Mouse (Mus musculus) midbrain, postnatal 0 days (tissue): ENCODE measurements at regions not wholly inside any gene's neighbourhood (a gene's known extent, or its start where the extent isn't known, plus 50 kb on each side); places are given as distances from the start of the nearest gene placed in this dataset. TPM values are rescaled to one million over a fixed set of nuclear protein-coding genes. Genes with fewer than 3 reads are reported as not detected.

ENCODE experiments used
- ATAC-seq: fragments of 200-750 bp; cut with Nextera tagmentation; 2 replicates; pipeline ENCODE4 v1.8.0; 2017; ENCODE audit warnings: moderate number of reproducible peaks, mild to moderate bottlenecking, moderate TSS enrichment, moderate library complexity; ENCODE audit not compliant: low FRiP score
- DNase-seq: peaks from one replicate; pipeline ENCODE4 v3.0.0-alpha.2; 2015; ENCODE audit warnings: low spot score
- H3K27ac ChIP-seq: fragments of 300-500 bp; sonication (generic); 2 replicates; pipeline ENCODE4 v1.5.1; 2014; ENCODE audit warnings: low read depth, mild to moderate bottlenecking, low read length, mixed read lengths
- H3K27me3 ChIP-seq: fragments of 300-500 bp; sonication (generic); 2 replicates; pipeline ENCODE4 v1.6.1; 2014; ENCODE audit warnings: low read length, control low read depth, mixed read lengths; ENCODE audit not compliant: insufficient read depth
- H3K36me3 ChIP-seq: fragments of 300-500 bp; sonication (generic); 2 replicates; pipeline ENCODE4 v1.6.1; 2014; ENCODE audit warnings: low read length, control low read depth, mixed read lengths; ENCODE audit not compliant: insufficient read depth
- H3K4me1 ChIP-seq: fragments of 300-500 bp; sonication (generic); 2 replicates; pipeline ENCODE4 v1.6.1; 2014; ENCODE audit warnings: mild to moderate bottlenecking, control low read depth, antibody characterized with exemption, low read length, mixed read lengths; ENCODE audit not compliant: insufficient read depth
- H3K4me2 ChIP-seq: fragments of 300-500 bp; sonication (generic); 2 replicates; pipeline ENCODE4 v1.6.1; 2014; ENCODE audit warnings: low read depth, mild to moderate bottlenecking, low read length, mixed read lengths; ENCODE audit not compliant: poor library complexity, severe bottlenecking
- H3K4me3 ChIP-seq: fragments of 300-500 bp; sonication (generic); 2 replicates; pipeline ENCODE4 v1.5.1; 2014; ENCODE audit warnings: low read depth, mild to moderate bottlenecking, low read length, moderate library complexity
- H3K9ac ChIP-seq: fragments of 300-500 bp; sonication (generic); replicated peaks from 2 replicates; pipeline ENCODE4 v1.6.1; 2014; ENCODE audit warnings: mild to moderate bottlenecking, low read length, moderate library complexity, mixed read lengths; ENCODE audit not compliant: poor library complexity, severe bottlenecking
- H3K9me3 ChIP-seq: fragments of 300-500 bp; sonication (generic); 2 replicates; pipeline ENCODE4 v1.6.1; 2016; ENCODE audit warnings: low read length, control low read depth
- CTCF ChIP-seq: IDR thresholded peaks from 2 replicates; pipeline ENCODE4 v1.5.1; 2016; ENCODE audit warnings: antibody characterized with exemption, mild to moderate bottlenecking
- WGBS: fragments of 180-500 bp; shearing (Covaris S2); extraction: QIAGEN DNeasy Blood & Tissue Kit; methylation state at CpG from one replicate; pipeline ENCODE4 v1.1.7; 2014; 5-methylcytosine and 5-hydroxymethylcytosine counted together
- microRNA-seq: library from miRNA; unstranded; fragments of <30 nt; microRNA quantifications from one replicate; pipeline ENCODE4, GENCODE M21; 2016; ENCODE audit warnings: borderline number of aligned reads

DNA sequence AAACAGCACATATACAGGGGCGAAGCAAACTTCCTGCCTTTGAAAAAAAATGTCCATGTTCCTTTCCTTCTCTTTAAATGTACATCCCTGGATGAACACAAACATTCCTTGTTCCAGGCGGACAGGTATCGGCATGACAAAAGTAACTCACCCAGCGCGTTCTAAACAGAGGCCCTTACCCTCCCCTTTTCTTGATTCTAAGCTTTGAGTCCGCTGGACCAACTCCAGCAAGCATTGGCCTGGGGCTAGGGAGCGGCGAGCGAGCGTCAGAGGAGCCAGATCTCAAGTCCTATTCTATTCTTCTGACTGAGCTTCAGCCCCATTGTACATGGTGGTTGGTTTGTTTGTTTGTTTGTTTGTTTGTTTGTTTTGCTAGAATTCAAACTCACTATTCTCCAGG lies 60.9 kb upstream of the Med14 start:
- 63% methylated on average over 10 of the region's 10 CpGs for WGBS
- H3K9ac ChIP-seq: no peak overlapping the region
- DNase-seq (no peak), ATAC-seq (no peak)
- no peaks in the 10 kb centered on the region for H3K36me3 ChIP-seq
- no peak overlapping the region for H3K4me3 ChIP-seq
- H3K27ac ChIP-seq: no peak overlapping the region
- no peaks in the 10 kb centered on the region for H3K4me1 ChIP-seq
- no peak for TF ChIP-seq CTCF
- no peak overlapping the region for H3K4me2 ChIP-seq
- no peaks in the 10 kb centered on the region for H3K9me3 ChIP-seq
- no peaks in the 10 kb centered on the region for H3K27me3 ChIP-seq

DNA sequence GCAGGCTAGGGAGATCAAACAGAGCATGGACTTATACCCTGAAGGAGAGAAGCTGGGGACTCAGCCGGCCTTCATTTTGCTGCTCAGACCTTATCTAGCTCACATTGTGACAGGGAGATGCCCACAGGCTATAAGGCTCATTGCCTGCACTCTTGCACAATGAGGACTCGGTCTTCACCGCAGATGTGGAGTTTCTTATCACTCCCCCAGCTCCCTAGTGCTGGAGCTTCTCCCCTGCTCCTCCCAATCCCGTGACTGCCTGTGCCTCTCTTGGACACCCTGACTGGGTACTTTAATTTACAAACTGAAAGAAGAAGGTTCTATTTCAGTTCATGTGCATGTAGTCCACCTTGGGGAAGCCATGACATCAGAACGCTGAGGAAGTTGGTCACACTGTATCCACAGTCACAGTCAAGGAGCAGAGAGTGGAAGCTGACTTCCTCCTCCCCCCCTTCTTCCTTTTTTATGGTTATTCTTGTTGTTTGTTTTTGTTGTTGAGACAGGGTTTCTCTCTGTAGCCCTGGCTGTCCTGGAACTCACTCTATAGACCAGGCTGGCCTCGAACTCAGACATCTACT lies 51.3 kb upstream of the Med14 start:
- no peak for DNase-seq
- H3K4me2 ChIP-seq: no peak overlapping the region
- no peaks in the 10 kb centered on the region for H3K4me1 ChIP-seq
- no peak overlapping the region for H3K4me3 ChIP-seq
- H3K27me3 ChIP-seq: no peaks in the 10 kb centered on the region
- H3K36me3 ChIP-seq: no peaks in the 10 kb centered on the region; the same call in 1 of the 2 replicates
- no peak for ATAC-seq
- H3K9me3 ChIP-seq: no peaks in the 10 kb centered on the region
- no peak overlapping the region for H3K9ac ChIP-seq
- TF ChIP-seq CTCF: no peak
- H3K27ac ChIP-seq: no peak overlapping the region
- 79% methylated on average over 6 of the region's 6 CpGs for WGBS

Small RNAs in the stretch of these regions (microRNA-seq; reads per million reads assigned to microRNA genes)
- gene Gm25063: not detected
